Mouse (Mus musculus): ENCODE measurements around the gene Shroom3. TPM values are rescaled to one million over a fixed set of nuclear protein-coding genes. Genes with fewer than 3 reads are reported as not detected.

Gene Shroom3
- polyA plus RNA-seq, 1 experiment from 2014 or later: 3.5 TPM

DNA sequence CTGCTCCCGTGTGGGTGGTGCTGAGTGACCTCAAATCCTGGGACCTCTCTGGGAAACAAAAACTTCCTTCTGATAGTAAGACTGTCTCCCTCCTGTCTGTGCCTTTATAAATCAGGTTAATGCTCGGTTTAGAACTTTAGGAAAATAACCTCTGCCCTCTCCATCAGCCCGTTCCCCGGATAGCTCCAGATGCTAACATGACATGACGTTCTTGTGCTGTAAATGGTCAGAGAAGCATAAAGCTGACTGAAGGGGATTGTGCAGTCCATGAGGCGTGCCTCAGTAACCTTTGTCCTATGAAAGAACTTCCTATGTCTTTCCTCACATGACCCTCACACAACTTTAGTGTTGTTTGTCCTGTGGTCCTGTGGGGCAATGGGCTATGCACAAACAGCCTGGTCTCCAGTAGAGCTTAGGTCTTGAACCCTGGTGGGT lies 84.6 kb downstream of the Shroom3 start:
- Histone ChIP-seq H3K4me1 (replicated peaks; ENCODE audit: control insufficient read depth, insufficient read depth, low read length) (peaks cover 2% of the 10 kb centered on the region; the same call in 1 of the 2 replicates), H3K27me3 (replicated peaks; ENCODE audit: control insufficient read depth, insufficient read depth, low read length) (no peaks in the 10 kb centered on the region), H3K4me2 (no peak overlapping the region), H3K4me3 (ENCODE audit: low read depth, low read length) (no peak overlapping the region), H3K27ac (ENCODE audit: low read depth, low read length) (no peak overlapping the region), H3K9ac (ENCODE audit: low read depth, low read length) (no peak overlapping the region), H3K36me3 (ENCODE audit: control insufficient read depth, insufficient read depth, low read length) (no peaks in the 10 kb centered on the region), H3K9me3 (ENCODE audit: control insufficient read depth, low read length) (peaks cover 3% of the 10 kb centered on the region; the same call in 1 of the 2 replicates)
- 53% methylated on average over 6 of the region's 6 CpGs for WGBS
- DNase-seq (ENCODE audit: low spot score) (no peak), ATAC-seq (replicated peaks; ENCODE audit: low FRiP score) (no peak)

DNA sequence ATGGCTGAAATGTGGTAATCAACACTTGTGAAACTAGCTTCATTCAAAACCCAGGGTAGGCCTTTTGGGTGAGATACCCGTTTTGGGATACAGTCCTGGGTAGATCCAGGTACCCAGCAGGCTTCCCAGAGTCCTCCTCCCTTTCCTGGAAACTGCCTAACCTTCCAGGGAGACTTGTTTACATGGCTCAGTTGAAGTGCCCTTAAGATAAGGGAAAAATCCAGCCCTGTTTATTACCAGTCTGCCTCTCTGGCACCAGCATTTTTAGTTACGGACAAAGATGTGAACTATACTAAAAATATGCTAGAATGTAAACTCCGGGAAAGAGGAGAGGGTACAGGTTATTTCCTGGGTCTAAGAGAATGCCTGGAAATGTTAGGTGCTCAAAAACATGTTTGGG lies 90.6 kb downstream of the Shroom3 start:
- Histone ChIP-seq H3K9me3 (ENCODE audit: control insufficient read depth, low read length) (peaks cover 3% of the 10 kb centered on the region; the same call in 1 of the 2 replicates), H3K27ac (ENCODE audit: low read depth, low read length) (no peak overlapping the region), H3K4me3 (ENCODE audit: low read depth, low read length) (no peak overlapping the region), H3K27me3 (replicated peaks; ENCODE audit: control insufficient read depth, insufficient read depth, low read length) (no peaks in the 10 kb centered on the region), H3K9ac (ENCODE audit: low read depth, low read length) (no peak overlapping the region), H3K4me1 (replicated peaks; ENCODE audit: control insufficient read depth, insufficient read depth, low read length) (no peaks in the 10 kb centered on the region), H3K36me3 (ENCODE audit: control insufficient read depth, insufficient read depth, low read length) (no peaks in the 10 kb centered on the region), H3K4me2 (no peak overlapping the region)
- DNase-seq (ENCODE audit: low spot score) (no peak), ATAC-seq (replicated peaks; ENCODE audit: low FRiP score) (no peak)
- WGBS: 51% methylated on average over 3 of the region's 3 CpGs

DNA sequence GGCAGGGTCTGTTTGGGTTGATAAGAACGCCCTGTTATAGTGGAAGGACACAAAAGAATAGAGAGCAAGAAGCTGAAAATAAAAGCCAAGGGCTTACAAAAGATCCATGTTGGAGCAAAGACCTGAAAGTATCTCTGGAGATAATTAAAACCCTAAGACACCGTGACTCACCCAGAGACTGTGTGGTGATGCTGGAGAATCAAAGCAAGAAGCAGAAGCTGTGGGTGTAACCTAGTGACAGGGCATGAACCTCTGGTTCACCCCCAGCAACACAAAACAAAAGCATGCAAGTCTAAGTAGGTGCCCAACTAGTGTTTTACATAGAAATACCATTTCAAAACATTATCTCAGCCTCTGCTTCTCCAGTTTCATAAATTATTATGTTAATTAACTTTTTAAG lies 91.2 kb downstream of the Shroom3 start:
- peaks cover 2% of the 10 kb centered on the region; the same call in 1 of the 2 replicates for H3K9me3 ChIP-seq (ENCODE audit: control insufficient read depth, low read length)
- DNase-seq (ENCODE audit: low spot score) (no peak), ATAC-seq (replicated peaks; ENCODE audit: low FRiP score) (no peak)
- H3K4me2 ChIP-seq: no peak overlapping the region
- H3K27me3 ChIP-seq (replicated peaks; ENCODE audit: control insufficient read depth, insufficient read depth, low read length): no peaks in the 10 kb centered on the region
- no peaks in the 10 kb centered on the region for H3K4me1 ChIP-seq (replicated peaks; ENCODE audit: control insufficient read depth, insufficient read depth, low read length)
- no peaks in the 10 kb centered on the region for H3K36me3 ChIP-seq (ENCODE audit: control insufficient read depth, insufficient read depth, low read length)
- no peak overlapping the region for H3K9ac ChIP-seq (ENCODE audit: low read depth, low read length)
- WGBS: 47% methylated on average over 2 of the region's 2 CpGs
- no peak overlapping the region for H3K27ac ChIP-seq (ENCODE audit: low read depth, low read length)
- H3K4me3 ChIP-seq (ENCODE audit: low read depth, low read length): no peak overlapping the region

DNA sequence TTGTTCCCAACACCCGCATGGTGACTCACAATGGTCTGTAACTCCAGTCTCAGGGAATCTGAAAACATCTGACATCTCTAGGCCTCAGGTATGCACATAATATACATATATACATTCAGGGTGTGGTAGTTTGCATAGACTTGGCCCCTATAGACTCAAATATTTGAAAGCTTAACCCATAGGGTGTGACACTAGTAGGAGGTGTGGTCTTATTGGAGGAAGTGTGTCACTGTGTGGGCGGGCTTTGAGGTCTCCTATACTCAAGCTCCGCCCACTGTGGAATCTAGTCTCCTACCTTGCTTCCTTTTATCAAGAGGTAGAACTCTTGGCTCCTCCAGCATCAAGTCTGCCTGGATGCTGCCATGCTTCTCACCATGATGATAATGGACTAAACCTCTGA lies 91.7 kb downstream of the Shroom3 start:
- Histone ChIP-seq H3K27me3 (replicated peaks; ENCODE audit: control insufficient read depth, insufficient read depth, low read length) (no peaks in the 10 kb centered on the region), H3K27ac (ENCODE audit: low read depth, low read length) (no peak overlapping the region), H3K9me3 (ENCODE audit: control insufficient read depth, low read length) (no peaks in the 10 kb centered on the region), H3K4me3 (ENCODE audit: low read depth, low read length) (no peak overlapping the region), H3K4me2 (no peak overlapping the region), H3K4me1 (replicated peaks; ENCODE audit: control insufficient read depth, insufficient read depth, low read length) (no peaks in the 10 kb centered on the region), H3K36me3 (ENCODE audit: control insufficient read depth, insufficient read depth, low read length) (no peaks in the 10 kb centered on the region), H3K9ac (ENCODE audit: low read depth, low read length) (no peak overlapping the region)
- 88% methylated on average over 3 of the region's 3 CpGs for WGBS
- ATAC-seq (replicated peaks; ENCODE audit: low FRiP score): no peak
- no peak for DNase-seq (ENCODE audit: low spot score)

DNA sequence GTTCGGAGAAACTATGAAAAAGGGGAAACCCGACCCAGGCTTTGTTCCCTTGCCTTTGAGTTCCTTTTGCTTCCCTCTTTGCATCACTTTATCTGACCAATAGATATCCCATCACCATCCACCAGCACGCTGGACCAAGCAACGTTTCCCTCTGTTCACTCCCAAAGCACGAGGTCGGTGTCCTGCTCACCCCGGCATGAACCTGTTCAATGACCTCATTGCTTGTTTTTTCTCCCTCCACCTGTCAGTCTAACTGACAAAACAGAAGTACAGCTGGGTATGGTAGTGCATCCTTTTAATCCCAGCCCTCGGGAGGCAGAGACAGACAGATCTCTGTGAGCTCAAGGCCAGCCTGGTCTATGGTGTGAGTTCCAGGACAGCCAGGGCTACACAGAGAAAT lies 95.2 kb downstream of the Shroom3 start:
- 72% methylated on average over 8 of the region's 8 CpGs for WGBS
- H3K9me3 ChIP-seq (ENCODE audit: control insufficient read depth, low read length): no peaks in the 10 kb centered on the region
- H3K4me2 ChIP-seq: no peak overlapping the region
- H3K4me1 ChIP-seq (replicated peaks; ENCODE audit: control insufficient read depth, insufficient read depth, low read length): no peaks in the 10 kb centered on the region
- no peaks in the 10 kb centered on the region for H3K36me3 ChIP-seq (ENCODE audit: control insufficient read depth, insufficient read depth, low read length)
- no peaks in the 10 kb centered on the region for H3K27me3 ChIP-seq (replicated peaks; ENCODE audit: control insufficient read depth, insufficient read depth, low read length)
- H3K27ac ChIP-seq (ENCODE audit: low read depth, low read length): no peak overlapping the region
- no peak overlapping the region for H3K4me3 ChIP-seq (ENCODE audit: low read depth, low read length)
- ATAC-seq (replicated peaks; ENCODE audit: low FRiP score) (no peak), DNase-seq (ENCODE audit: low spot score) (no peak)
- no peak overlapping the region for H3K9ac ChIP-seq (ENCODE audit: low read depth, low read length)

DNA sequence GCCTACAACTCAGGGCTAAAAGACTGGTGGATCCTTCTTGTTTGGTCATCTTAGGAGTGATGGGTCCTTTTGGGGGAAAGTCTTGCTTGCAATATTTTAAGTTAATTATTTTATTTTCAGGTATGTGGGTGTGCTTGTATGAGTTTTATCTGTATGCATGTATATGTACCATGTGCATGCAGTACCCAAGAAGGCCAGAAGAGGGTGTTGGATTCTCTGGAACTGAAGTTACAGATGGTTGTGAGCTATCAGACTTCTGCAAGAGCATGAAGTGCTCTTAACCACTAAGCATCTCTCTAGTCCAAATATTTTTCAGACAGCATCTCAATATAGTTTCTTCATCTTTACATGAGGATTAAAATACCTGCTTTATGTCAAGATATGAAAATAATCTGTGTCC lies 97.8 kb downstream of the Shroom3 start:
- Histone ChIP-seq H3K4me2 (no peak overlapping the region), H3K4me1 (replicated peaks; ENCODE audit: control insufficient read depth, insufficient read depth, low read length) (no peaks in the 10 kb centered on the region), H3K9ac (ENCODE audit: low read depth, low read length) (no peak overlapping the region), H3K27me3 (replicated peaks; ENCODE audit: control insufficient read depth, insufficient read depth, low read length) (no peaks in the 10 kb centered on the region), H3K27ac (ENCODE audit: low read depth, low read length) (no peak overlapping the region), H3K4me3 (ENCODE audit: low read depth, low read length) (no peak overlapping the region), H3K9me3 (ENCODE audit: control insufficient read depth, low read length) (no peaks in the 10 kb centered on the region), H3K36me3 (ENCODE audit: control insufficient read depth, insufficient read depth, low read length) (no peaks in the 10 kb centered on the region)
- ATAC-seq (replicated peaks; ENCODE audit: low FRiP score): no peak
- no peak for DNase-seq (ENCODE audit: low spot score)

DNA sequence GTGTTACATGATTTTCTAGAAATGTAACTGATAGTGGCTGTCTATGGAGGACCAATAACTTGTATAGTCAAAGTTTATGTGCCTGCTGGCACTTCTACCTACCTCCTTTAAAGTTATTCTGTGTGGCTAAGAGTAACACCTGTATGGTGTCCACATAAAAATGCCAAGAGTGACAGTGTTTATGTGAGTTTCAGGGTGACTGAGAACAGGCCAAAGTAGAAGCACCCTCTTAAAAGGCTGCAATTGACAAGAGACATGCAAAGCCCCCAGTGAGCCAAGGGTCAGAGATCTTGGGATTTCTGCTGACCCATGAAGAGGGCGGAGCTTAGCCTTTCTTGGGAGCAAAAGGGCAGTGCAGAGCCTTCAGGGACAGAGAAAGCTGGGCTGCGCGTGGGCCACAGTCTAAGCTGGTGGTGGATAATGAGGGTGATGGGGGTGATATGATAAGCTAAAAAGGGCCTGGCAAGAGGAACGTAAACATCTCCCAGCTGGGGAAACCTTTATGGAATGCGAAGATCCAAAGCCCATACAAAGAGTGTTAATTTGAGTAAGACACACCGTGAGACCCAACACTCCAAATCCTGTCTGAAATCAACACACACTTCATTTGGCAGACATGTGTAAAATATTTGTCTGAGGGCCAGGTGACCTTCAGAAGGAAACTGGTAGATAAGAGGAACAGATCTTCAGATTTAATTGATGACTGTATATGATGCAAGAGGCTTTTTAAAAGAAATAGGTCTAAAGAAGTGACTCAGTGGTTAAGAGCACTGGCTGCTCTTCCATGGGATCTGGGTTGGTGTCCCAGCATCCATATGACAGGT lies 101.0 kb downstream of the Shroom3 start:
- Histone ChIP-seq H3K9ac (ENCODE audit: low read depth, low read length) (no peak overlapping the region), H3K9me3 (ENCODE audit: control insufficient read depth, low read length) (no peaks in the 10 kb centered on the region), H3K36me3 (ENCODE audit: control insufficient read depth, insufficient read depth, low read length) (no peaks in the 10 kb centered on the region), H3K27me3 (replicated peaks; ENCODE audit: control insufficient read depth, insufficient read depth, low read length) (no peaks in the 10 kb centered on the region), H3K4me2 (no peak overlapping the region), H3K4me3 (ENCODE audit: low read depth, low read length) (no peak overlapping the region), H3K27ac (ENCODE audit: low read depth, low read length) (no peak overlapping the region), H3K4me1 (replicated peaks; ENCODE audit: control insufficient read depth, insufficient read depth, low read length) (no peaks in the 10 kb centered on the region)
- 40% methylated on average over 6 of the region's 6 CpGs for WGBS
- DNase-seq (ENCODE audit: low spot score): no peak
- no peak for ATAC-seq (replicated peaks; ENCODE audit: low FRiP score)

DNA sequence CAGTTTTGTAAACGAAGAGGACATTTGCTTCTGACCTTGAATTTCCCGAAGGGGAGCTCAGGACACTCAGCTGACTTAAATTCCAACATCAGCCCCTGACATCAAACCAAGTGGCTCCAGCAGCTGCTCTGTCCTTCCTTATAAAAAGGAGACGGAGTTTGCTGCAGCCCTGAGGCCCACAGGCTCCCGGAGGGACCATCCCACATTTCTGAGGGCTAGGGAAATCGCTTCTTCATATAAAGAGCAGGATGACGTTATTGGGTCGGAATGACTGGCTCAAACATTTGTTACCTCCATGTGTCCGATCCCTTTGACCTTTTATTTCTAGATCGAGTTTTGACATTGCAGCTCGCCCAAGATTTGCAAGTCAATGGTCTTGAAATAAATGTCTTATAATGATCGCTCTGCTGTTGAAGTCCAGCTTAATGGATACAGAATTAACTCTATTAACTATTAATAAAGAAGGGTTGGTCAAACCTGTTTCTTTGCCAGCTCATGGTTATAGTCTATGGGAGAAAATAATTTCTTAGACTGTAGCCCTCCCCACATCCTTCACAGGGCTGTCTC lies 102.7 kb downstream of the Shroom3 start:
- Histone ChIP-seq H3K27me3 (replicated peaks; ENCODE audit: control insufficient read depth, insufficient read depth, low read length) (no peaks in the 10 kb centered on the region), H3K27ac (ENCODE audit: low read depth, low read length) (no peak overlapping the region), H3K9me3 (ENCODE audit: control insufficient read depth, low read length) (no peaks in the 10 kb centered on the region), H3K4me1 (replicated peaks; ENCODE audit: control insufficient read depth, insufficient read depth, low read length) (no peaks in the 10 kb centered on the region), H3K4me2 (no peak overlapping the region), H3K4me3 (ENCODE audit: low read depth, low read length) (no peak overlapping the region), H3K9ac (ENCODE audit: low read depth, low read length) (no peak overlapping the region), H3K36me3 (ENCODE audit: control insufficient read depth, insufficient read depth, low read length) (no peaks in the 10 kb centered on the region)
- ATAC-seq (replicated peaks; ENCODE audit: low FRiP score): no peak
- WGBS: 89% methylated on average over 11 of the region's 11 CpGs
- DNase-seq (ENCODE audit: low spot score): no peak

DNA sequence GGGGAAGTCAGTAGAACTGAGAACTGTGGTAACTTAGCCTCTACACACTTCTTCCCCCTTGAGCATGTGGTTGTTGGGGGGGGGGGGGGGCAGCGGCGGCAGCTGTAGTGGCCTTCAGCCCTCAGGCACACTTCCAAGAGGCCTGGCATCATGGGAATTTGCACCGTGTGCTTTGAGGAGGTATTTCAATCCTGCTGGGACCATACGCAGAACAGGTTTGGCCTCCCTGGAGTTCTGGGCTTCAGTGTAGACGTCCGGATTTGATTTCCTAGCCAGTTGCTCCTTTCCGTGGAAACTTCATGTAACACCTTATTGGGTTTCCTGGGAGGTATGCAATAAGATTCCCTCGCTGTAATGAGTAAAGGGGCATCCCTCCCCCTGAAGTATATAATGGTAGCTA lies 105.8 kb downstream of the Shroom3 start:
- Histone ChIP-seq H3K9ac (ENCODE audit: low read depth, low read length) (no peak overlapping the region), H3K4me3 (ENCODE audit: low read depth, low read length) (no peak overlapping the region), H3K27ac (ENCODE audit: low read depth, low read length) (no peak overlapping the region), H3K9me3 (ENCODE audit: control insufficient read depth, low read length) (no peaks in the 10 kb centered on the region), H3K4me2 (no peak overlapping the region), H3K36me3 (ENCODE audit: control insufficient read depth, insufficient read depth, low read length) (no peaks in the 10 kb centered on the region), H3K4me1 (replicated peaks; ENCODE audit: control insufficient read depth, insufficient read depth, low read length) (no peaks in the 10 kb centered on the region; the same call in 1 of the 2 replicates), H3K27me3 (replicated peaks; ENCODE audit: control insufficient read depth, insufficient read depth, low read length) (no peaks in the 10 kb centered on the region)
- 81% methylated on average over 8 of the region's 8 CpGs for WGBS
- ATAC-seq (replicated peaks; ENCODE audit: low FRiP score) (no peak), DNase-seq (ENCODE audit: low spot score) (no peak)
